Mouse (Mus musculus) embryonic facial prominence, embryonic 15.5 days (tissue): ENCODE data around the gene Celf2. TPM values are rescaled to one million over a fixed set of nuclear protein-coding genes. Genes with fewer than 3 reads are reported as not detected.

Source experiments
- ATAC-seq: fragments of 200-750 bp; cut with Nextera tagmentation; 2 replicates; pipeline ENCODE4 v1.8.0; 2017; ENCODE audit warnings: low read depth, moderate TSS enrichment; ENCODE audit not compliant: insufficient number of reproducible peaks, low FRiP score, low TSS enrichment
- H3K27ac ChIP-seq: fragments of 300-500 bp; sonication (generic); replicated peaks from 2 replicates; pipeline ENCODE4 v1.5.1; 2015; ENCODE audit warnings: mild to moderate bottlenecking, inconsistent platforms
- H3K27me3 ChIP-seq: fragments of 300-500 bp; sonication (generic); 2 replicates; pipeline ENCODE4 v1.6.1; 2015; ENCODE audit warnings: inconsistent platforms
- H3K36me3 ChIP-seq: fragments of 300-500 bp; sonication (generic); 2 replicates; pipeline ENCODE4 v1.6.1; 2015; ENCODE audit warnings: mild to moderate bottlenecking, inconsistent platforms
- H3K4me1 ChIP-seq: fragments of 300-500 bp; sonication (generic); 2 replicates; pipeline ENCODE4 v1.6.1; 2015; ENCODE audit warnings: inconsistent platforms
- H3K4me2 ChIP-seq: fragments of 300-500 bp; sonication (generic); replicated peaks from 2 replicates; pipeline ENCODE4 v1.6.1; 2015; ENCODE audit warnings: mild to moderate bottlenecking, inconsistent platforms
- H3K4me3 ChIP-seq: fragments of 300-500 bp; sonication (generic); replicated peaks from 2 replicates; pipeline ENCODE4 v1.5.1; 2015; ENCODE audit warnings: mild to moderate bottlenecking, inconsistent platforms
- H3K9ac ChIP-seq: fragments of 300-500 bp; sonication (generic); 2 replicates; pipeline ENCODE4 v1.6.1; 2015; ENCODE audit warnings: inconsistent platforms
- H3K9me3 ChIP-seq: fragments of 300-500 bp; sonication (generic); replicated peaks from 2 replicates; pipeline ENCODE4 v1.6.1; 2016; ENCODE audit warnings: inconsistent platforms
- WGBS: fragments of 180-500 bp; shearing (Covaris S2); methylation state at CpG from one replicate; pipeline ENCODE4 v1.1.7; 2015; 5-methylcytosine and 5-hydroxymethylcytosine counted together
- polyA plus RNA-seq: library from polyadenylated mRNA; unstranded; fragments of >200 nt; fragmentation: Nextera tagmentation; extraction: Ambion mirVana; gene quantifications from 2 replicates; pipeline ENCODE4 v1.2.1, GENCODE M21; 2015

The Celf2 gene
- polyA plus RNA-seq, 1 experiment from 2014 or later = 59.7 TPM

- Histone ChIP-seq H3K9ac (no peak overlapping the region), H3K4me2 (no peak overlapping the region), H3K4me3 (no peak overlapping the region), H3K36me3 (no peaks in the 10 kb centered on the region), H3K27me3 (no peaks in the 10 kb centered on the region), H3K9me3 (no peaks in the 10 kb centered on the region), H3K4me1 (no peaks in the 10 kb centered on the region), H3K27ac (no peak overlapping the region)
- no peak for ATAC-seq
- 69% methylated on average over 4 of the region's 4 CpGs for WGBS
Observed at GRCm38 (mm10) chr2:7259616-7260015, 249.7 kb downstream of the Celf2 start.

GRCm38 (mm10) chr2:7256023-7256422, 253.3 kb downstream of the Celf2 start:
- 80% methylated on average over 1 of the region's 1 CpGs for WGBS
- no peaks in the 10 kb centered on the region for H3K36me3 ChIP-seq
- H3K27ac ChIP-seq = no peak overlapping the region
- H3K27me3 ChIP-seq = no peaks in the 10 kb centered on the region
- no peak for ATAC-seq
- H3K4me3 ChIP-seq = no peak overlapping the region
- H3K4me1 ChIP-seq = no peaks in the 10 kb centered on the region
- no peak overlapping the region for H3K9ac ChIP-seq
- no peak overlapping the region for H3K4me2 ChIP-seq
- H3K9me3 ChIP-seq = no peaks in the 10 kb centered on the region

GRCm38 (mm10) chr2:7255386-7255785, 254.0 kb downstream of the Celf2 start:
- no peak for ATAC-seq
- 74% methylated on average over 3 of the region's 3 CpGs for WGBS
- Histone ChIP-seq H3K36me3 (no peaks in the 10 kb centered on the region), H3K4me2 (no peak overlapping the region), H3K4me3 (no peak overlapping the region), H3K27ac (no peak overlapping the region), H3K9me3 (no peaks in the 10 kb centered on the region), H3K9ac (no peak overlapping the region), H3K4me1 (no peaks in the 10 kb centered on the region), H3K27me3 (no peaks in the 10 kb centered on the region)

GRCm38 (mm10) chr2:7250314-7250713, 259.0 kb downstream of the Celf2 start:
- no peaks in the 10 kb centered on the region for H3K27me3 ChIP-seq
- no peak overlapping the region for H3K9ac ChIP-seq
- H3K36me3 ChIP-seq = no peaks in the 10 kb centered on the region
- no peak overlapping the region for H3K27ac ChIP-seq
- no peak for ATAC-seq
- no peaks in the 10 kb centered on the region for H3K4me1 ChIP-seq
- no peak overlapping the region for H3K4me3 ChIP-seq
- H3K4me2 ChIP-seq = no peak overlapping the region
- WGBS = 80% methylated on average over 2 of the region's 2 CpGs
- no peaks in the 10 kb centered on the region for H3K9me3 ChIP-seq

- Histone ChIP-seq H3K27ac (no peak overlapping the region), H3K9me3 (no peaks in the 10 kb centered on the region), H3K4me3 (no peak overlapping the region), H3K4me1 (no peaks in the 10 kb centered on the region), H3K27me3 (no peaks in the 10 kb centered on the region), H3K36me3 (no peaks in the 10 kb centered on the region), H3K9ac (no peak overlapping the region), H3K4me2 (no peak overlapping the region)
- ATAC-seq = no peak
Observed at GRCm38 (mm10) chr2:7249002-7249401, 260.4 kb downstream of the Celf2 start.

- H3K9ac ChIP-seq = no peak overlapping the region
- 29% methylated on average over 4 of the region's 4 CpGs for WGBS
- H3K4me1 ChIP-seq = no peaks in the 10 kb centered on the region
- no peak overlapping the region for H3K4me3 ChIP-seq
- no peaks in the 10 kb centered on the region for H3K9me3 ChIP-seq
- H3K4me2 ChIP-seq = no peak overlapping the region
- H3K36me3 ChIP-seq = no peaks in the 10 kb centered on the region
- H3K27ac ChIP-seq = no peak overlapping the region
- H3K27me3 ChIP-seq = no peaks in the 10 kb centered on the region
- no peak for ATAC-seq
Observed at GRCm38 (mm10) chr2:7245958-7246774, 263.2 kb downstream of the Celf2 start.

GRCm38 (mm10) chr2:7242139-7242538, 267.2 kb downstream of the Celf2 start:
- H3K9me3 ChIP-seq = no peaks in the 10 kb centered on the region
- H3K36me3 ChIP-seq = no peaks in the 10 kb centered on the region
- no peak overlapping the region for H3K27ac ChIP-seq
- ATAC-seq = no peak
- H3K9ac ChIP-seq = no peak overlapping the region
- no peaks in the 10 kb centered on the region for H3K4me1 ChIP-seq
- H3K27me3 ChIP-seq = no peaks in the 10 kb centered on the region
- H3K4me3 ChIP-seq = no peak overlapping the region
- WGBS = 71% methylated on average over 1 of the region's 1 CpGs
- no peak overlapping the region for H3K4me2 ChIP-seq

- H3K4me1 ChIP-seq = no peaks in the 10 kb centered on the region
- WGBS = 71% methylated on average over 4 of the region's 4 CpGs
Observed at GRCm38 (mm10) chr2:7241523-7241941, 267.8 kb downstream of the Celf2 start.

GRCm38 (mm10) chr2:7237283-7237682, 272.1 kb downstream of the Celf2 start:
- no peak for ATAC-seq
- 85% methylated on average over 4 of the region's 4 CpGs for WGBS
- Histone ChIP-seq H3K27ac (no peak overlapping the region), H3K4me1 (no peaks in the 10 kb centered on the region), H3K27me3 (no peaks in the 10 kb centered on the region), H3K4me2 (no peak overlapping the region), H3K9me3 (no peaks in the 10 kb centered on the region), H3K36me3 (no peaks in the 10 kb centered on the region), H3K4me3 (no peak overlapping the region), H3K9ac (no peak overlapping the region)

More at GRCm38 (mm10) chr2:7241523-7241941, 267.8 kb downstream of the Celf2 start:
- Histone ChIP-seq H3K27me3 (no peaks in the 10 kb centered on the region), H3K4me2 (no peak overlapping the region), H3K4me3 (no peak overlapping the region), H3K9me3 (no peaks in the 10 kb centered on the region), H3K9ac (no peak overlapping the region), H3K27ac (no peak overlapping the region), H3K36me3 (no peaks in the 10 kb centered on the region)
- ATAC-seq = no peak

- H3K4me1 ChIP-seq = no peaks in the 10 kb centered on the region
- no peak for ATAC-seq
- no peak overlapping the region for H3K9ac ChIP-seq
- 92% methylated on average over 3 of the region's 3 CpGs for WGBS
- no peaks in the 10 kb centered on the region for H3K9me3 ChIP-seq
- H3K36me3 ChIP-seq = no peaks in the 10 kb centered on the region
- H3K27ac ChIP-seq = no peak overlapping the region
- no peak overlapping the region for H3K4me3 ChIP-seq
- H3K4me2 ChIP-seq = no peak overlapping the region
- H3K27me3 ChIP-seq = no peaks in the 10 kb centered on the region
Observed at GRCm38 (mm10) chr2:7236452-7236851, 272.9 kb downstream of the Celf2 start.

- H3K9me3 ChIP-seq = no peaks in the 10 kb centered on the region
- H3K9ac ChIP-seq = no peak overlapping the region
- no peaks in the 10 kb centered on the region for H3K27me3 ChIP-seq
- no peak overlapping the region for H3K4me2 ChIP-seq
- H3K4me1 ChIP-seq = no peaks in the 10 kb centered on the region
- H3K4me3 ChIP-seq = no peak overlapping the region
- no peak for ATAC-seq
- H3K36me3 ChIP-seq = no peaks in the 10 kb centered on the region
- H3K27ac ChIP-seq = no peak overlapping the region
- WGBS = 86% methylated on average over 4 of the region's 4 CpGs
Observed at GRCm38 (mm10) chr2:7235059-7235741, 274.2 kb downstream of the Celf2 start.
